Mouse (Mus musculus): ENCODE data around the gene Ncapg2. TPM values are rescaled to one million over a fixed set of nuclear protein-coding genes. Genes with fewer than 3 reads are reported as not detected.
A peak's percentile ranks its signal among the peaks of the same experiment; 100 is the strongest.

The Ncapg2 gene
- polyA plus RNA-seq, 1 experiment from 2014 or later: 12.7 TPM

- H3K36me3 ChIP-seq (ENCODE audit: insufficient read depth, low read length): no peaks in the 10 kb centered on the region
- ATAC-seq (replicated peaks; ENCODE audit: low FRiP score, low read depth) (no peak), DNase-seq (ENCODE audit: low spot score) (no peak)
- 60% methylated on average over 1 of the region's 1 CpGs for WGBS
- no peaks in the 10 kb centered on the region for H3K4me1 ChIP-seq (replicated peaks; ENCODE audit: insufficient read depth, low read length)
- no peaks in the 10 kb centered on the region for H3K9me3 ChIP-seq (replicated peaks; ENCODE audit: low read length)
- H3K27me3 ChIP-seq (ENCODE audit: insufficient read depth, low read length): no peaks in the 10 kb centered on the region
- H3K4me3 ChIP-seq (replicated peaks; ENCODE audit: low read depth, low read length): no peak overlapping the region
- H3K4me2 ChIP-seq (ENCODE audit: low read length): no peak overlapping the region
- H3K27ac ChIP-seq: no peak overlapping the region
- no peak for TF ChIP-seq CTCF (IDR thresholded peaks at IDR 0.05; ENCODE audit: low read depth)
- no peak overlapping the region for H3K9ac ChIP-seq (ENCODE audit: low read depth, low read length)
Observed at GRCm38 (mm10) chr12:116478771-116479170, 73.6 kb downstream of the Ncapg2 start.

DNA sequence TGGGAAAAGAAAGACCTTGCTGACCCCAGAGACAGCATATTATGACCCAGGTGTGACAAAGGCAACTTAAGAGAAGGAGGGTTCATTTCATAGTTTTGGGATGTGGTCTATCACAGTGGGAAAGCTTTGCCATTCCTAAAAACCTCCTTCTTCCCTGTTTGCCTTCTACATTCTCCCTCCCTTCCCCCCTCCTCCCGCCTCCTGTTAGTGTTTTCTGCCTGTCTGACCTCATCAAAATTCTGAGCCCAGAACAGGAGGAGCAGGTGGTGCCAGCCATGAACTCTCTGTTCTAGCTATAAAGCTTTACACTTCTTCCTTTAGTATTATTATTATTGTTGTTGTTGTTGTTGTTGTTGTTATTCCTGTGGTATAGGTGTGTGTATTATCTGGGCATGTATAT, 76.7 kb downstream of the Ncapg2 start:
- Histone ChIP-seq H3K27ac (no peak overlapping the region), H3K9me3 (replicated peaks; ENCODE audit: low read length) (no peaks in the 10 kb centered on the region), H3K27me3 (ENCODE audit: insufficient read depth, low read length) (peaks cover 11% of the 10 kb centered on the region; the same call in 1 of the 2 replicates), H3K9ac (ENCODE audit: low read depth, low read length) (no peak overlapping the region), H3K4me3 (replicated peaks; ENCODE audit: low read depth, low read length) (no peak overlapping the region), H3K4me1 (replicated peaks; ENCODE audit: insufficient read depth, low read length) (peaks cover 5% of the 10 kb centered on the region; the same call in 1 of the 2 replicates), H3K36me3 (ENCODE audit: insufficient read depth, low read length) (no peaks in the 10 kb centered on the region), H3K4me2 (ENCODE audit: low read length) (no peak overlapping the region)
- WGBS: 70% methylated on average over 1 of the region's 1 CpGs
- DNase-seq (ENCODE audit: low spot score) (no peak), ATAC-seq (replicated peaks; ENCODE audit: low FRiP score, low read depth) (no peak)
- no peak for TF ChIP-seq CTCF (IDR thresholded peaks at IDR 0.05; ENCODE audit: low read depth)

DNA sequence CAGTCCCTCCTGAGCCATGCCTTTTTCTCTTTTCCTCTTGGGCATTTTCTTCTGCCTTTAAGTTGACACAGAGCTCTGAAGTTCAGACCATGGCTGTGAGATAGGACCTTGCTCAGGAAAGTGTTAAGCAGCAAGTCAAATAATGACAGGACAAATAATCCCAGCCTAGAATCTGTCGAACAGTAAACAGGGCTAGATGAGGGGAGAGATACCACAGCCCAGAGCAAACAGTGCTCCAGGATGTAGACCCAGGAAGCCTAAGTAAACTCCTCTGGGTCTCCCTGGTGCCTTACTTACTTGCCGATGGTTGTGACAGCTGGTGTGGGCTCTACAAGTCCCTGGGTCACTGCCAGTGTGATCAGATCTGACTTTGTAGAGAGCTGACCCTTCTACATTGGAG, 78.4 kb downstream of the Ncapg2 start:
- no peak for ATAC-seq (replicated peaks; ENCODE audit: low FRiP score, low read depth)
- H3K4me1 ChIP-seq (replicated peaks; ENCODE audit: insufficient read depth, low read length): peaks cover 5% of the 10 kb centered on the region; the same call in 1 of the 2 replicates
- no peak for DNase-seq (ENCODE audit: low spot score)

GRCm38 (mm10) chr12:116484991-116485390, 79.8 kb downstream of the Ncapg2 start:
- Histone ChIP-seq H3K4me2 (ENCODE audit: low read length) (peak overlapping the region; percentile 94; the same call in 1 of the 2 replicates), H3K27me3 (ENCODE audit: insufficient read depth, low read length) (peaks cover 11% of the 10 kb centered on the region; the same call in 1 of the 2 replicates), H3K36me3 (ENCODE audit: insufficient read depth, low read length) (no peaks in the 10 kb centered on the region), H3K4me1 (replicated peaks; ENCODE audit: insufficient read depth, low read length) (peaks cover 5% of the 10 kb centered on the region; the same call in 1 of the 2 replicates), H3K27ac (no peak overlapping the region), H3K9me3 (replicated peaks; ENCODE audit: low read length) (no peaks in the 10 kb centered on the region), H3K4me3 (replicated peaks; ENCODE audit: low read depth, low read length) (no peak overlapping the region), H3K9ac (ENCODE audit: low read depth, low read length) (no peak overlapping the region)
- ATAC-seq (replicated peaks; ENCODE audit: low FRiP score, low read depth): 0 out of 2 replicates have a peak, but pooled peaks have one; percentile 1
- WGBS: 79% methylated on average over 8 of the region's 8 CpGs
- DNase-seq (ENCODE audit: low spot score): no peak
- TF ChIP-seq CTCF (IDR thresholded peaks at IDR 0.05; ENCODE audit: low read depth): no peak

More for the DNA sequence above, 78.4 kb downstream of the Ncapg2 start:
- no peak for TF ChIP-seq CTCF (IDR thresholded peaks at IDR 0.05; ENCODE audit: low read depth)
- H3K4me2 ChIP-seq (ENCODE audit: low read length): no peak overlapping the region
- H3K9ac ChIP-seq (ENCODE audit: low read depth, low read length): no peak overlapping the region
- 44% methylated on average over 2 of the region's 2 CpGs for WGBS
- peaks cover 11% of the 10 kb centered on the region; the same call in 1 of the 2 replicates for H3K27me3 ChIP-seq (ENCODE audit: insufficient read depth, low read length)
- no peaks in the 10 kb centered on the region for H3K36me3 ChIP-seq (ENCODE audit: insufficient read depth, low read length)
- H3K4me3 ChIP-seq (replicated peaks; ENCODE audit: low read depth, low read length): no peak overlapping the region
- no peaks in the 10 kb centered on the region for H3K9me3 ChIP-seq (replicated peaks; ENCODE audit: low read length)
- H3K27ac ChIP-seq: no peak overlapping the region

GRCm38 (mm10) chr12:116485591-116486403, 80.6 kb downstream of the Ncapg2 start, which contains the start of gene Ptprn2:
Gene Ptprn2, plus strand, starts transcription at chr12:116485720.
- TF ChIP-seq CTCF (IDR thresholded peaks at IDR 0.05; ENCODE audit: low read depth): no peak
- Histone ChIP-seq H3K36me3 (ENCODE audit: insufficient read depth, low read length) (no peaks in the 10 kb centered on the region), H3K27ac (no peak within 1 kb of the TSS), H3K4me3 (replicated peaks; ENCODE audit: low read depth, low read length) (peak within 1 kb of the TSS; percentile 37), H3K9me3 (replicated peaks; ENCODE audit: low read length) (no peaks in the 10 kb centered on the region), H3K9ac (ENCODE audit: low read depth, low read length) (no peak within 1 kb of the TSS), H3K4me2 (ENCODE audit: low read length) (peak within 1 kb of the TSS; percentile 94), H3K4me1 (replicated peaks; ENCODE audit: insufficient read depth, low read length) (peaks cover 5% of the 10 kb centered on the region; the same call in 1 of the 2 replicates), H3K27me3 (ENCODE audit: insufficient read depth, low read length) (peaks cover 11% of the 10 kb centered on the region; the same call in 1 of the 2 replicates)
- peak; percentile 95 for ATAC-seq (replicated peaks; ENCODE audit: low FRiP score, low read depth)
- peak; percentile 77 for DNase-seq (ENCODE audit: low spot score)
- 1% methylated on average over 83 of the region's 86 CpGs for whole genome bisulfite sequencing

DNA sequence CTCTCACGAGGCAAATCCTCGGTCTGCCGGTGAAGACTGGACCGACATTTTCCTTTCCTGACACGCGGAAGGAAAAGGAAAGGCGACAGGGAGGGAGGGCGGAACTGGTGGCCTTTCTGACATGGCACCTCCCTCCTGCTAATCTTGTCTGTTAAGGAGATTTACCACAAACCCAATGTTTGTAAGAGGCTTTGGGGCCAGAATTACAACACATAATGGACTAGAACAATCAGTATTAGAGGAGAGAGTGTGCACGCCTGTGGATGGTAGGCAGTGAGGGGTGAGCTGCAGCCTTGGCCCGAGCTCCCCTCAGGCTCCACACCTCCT, 81.2 kb downstream of the Ncapg2 start:
- H3K9me3 ChIP-seq (replicated peaks; ENCODE audit: low read length): no peaks in the 10 kb centered on the region
- ATAC-seq (replicated peaks; ENCODE audit: low FRiP score, low read depth): no peak
- H3K9ac ChIP-seq (ENCODE audit: low read depth, low read length): no peak overlapping the region
- no peak for TF ChIP-seq CTCF (IDR thresholded peaks at IDR 0.05; ENCODE audit: low read depth)
- DNase-seq (ENCODE audit: low spot score): no peak
- H3K27ac ChIP-seq: no peak overlapping the region
- H3K36me3 ChIP-seq (ENCODE audit: insufficient read depth, low read length): no peaks in the 10 kb centered on the region
- peak overlapping the region; percentile 94 for H3K4me2 ChIP-seq (ENCODE audit: low read length)
- H3K4me1 ChIP-seq (replicated peaks; ENCODE audit: insufficient read depth, low read length): peaks cover 5% of the 10 kb centered on the region; the same call in 1 of the 2 replicates
- H3K4me3 ChIP-seq (replicated peaks; ENCODE audit: low read depth, low read length): peak overlapping the region; percentile 37
- H3K27me3 ChIP-seq (ENCODE audit: insufficient read depth, low read length): peaks cover 11% of the 10 kb centered on the region; the same call in 1 of the 2 replicates
- WGBS: 7% methylated on average over 10 of the region's 10 CpGs
